Mouse (Mus musculus) heart, postnatal 10 days (tissue): Measurements from ENCODE around the gene Zfhx3. TPM values are rescaled to one million over a fixed set of nuclear protein-coding genes. Genes with fewer than 3 reads are reported as not detected.
A peak's percentile ranks its signal among the peaks of the same experiment; 100 is the strongest.

Source experiments
- DNase-seq, 2 experiments: peaks; one replicate each; pipeline ENCODE4 v3.0.0; 2021
- intact Hi-C: fragments of 180-260 bp; cut with DNase I; formaldehyde crosslinking; loops from one replicate; pipeline ENCODE4 v1.15.1; 2025
- total RNA-seq, 2 experiments: library from RNA; stranded (reverse); gene quantifications; 2 replicates each; pipeline ENCODE4 v1.2.3; 2021

Gene Zfhx3
- total RNA-seq, 2 experiments from 2014 or later: 10.8 TPM

- intact Hi-C loops: no loop called here
- DNase-seq: no peak
Observed at GRCm38 (mm10) chr8:108582251-108582650, 639.8 kb downstream of the Zfhx3 start.

DNA sequence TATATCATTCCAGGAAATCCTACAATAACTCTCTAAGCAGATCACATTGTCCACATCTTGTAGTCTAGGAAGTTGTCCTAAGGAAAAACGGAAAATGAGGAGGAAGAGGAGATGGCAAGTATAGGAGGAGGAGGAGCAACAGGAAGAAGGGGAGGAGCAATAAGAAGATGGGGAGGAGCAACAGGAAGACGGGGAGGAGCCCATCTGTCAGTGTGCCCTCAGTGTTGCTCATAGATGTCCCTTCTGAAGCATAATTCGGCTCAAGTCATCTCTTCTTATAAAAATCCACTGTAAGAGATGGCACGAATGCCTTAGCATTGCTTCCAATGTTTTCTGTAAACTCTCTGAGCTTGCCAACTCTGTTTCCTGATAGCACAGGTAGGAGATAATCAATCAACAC is 640.8 kb downstream of the Zfhx3 start:
- no peak for DNase-seq
- intact Hi-C loops: no loop called here

- DNase-seq: peak; percentile 28 to 32
- intact Hi-C loops: no loop called here
Observed at GRCm38 (mm10) chr8:108583867-108584661, 641.6 kb downstream of the Zfhx3 start.

GRCm38 (mm10) chr8:108584662-108584978 is 642.2 kb downstream of the Zfhx3 start:
- intact Hi-C loops: no loop called here
- no peak for DNase-seq

DNA sequence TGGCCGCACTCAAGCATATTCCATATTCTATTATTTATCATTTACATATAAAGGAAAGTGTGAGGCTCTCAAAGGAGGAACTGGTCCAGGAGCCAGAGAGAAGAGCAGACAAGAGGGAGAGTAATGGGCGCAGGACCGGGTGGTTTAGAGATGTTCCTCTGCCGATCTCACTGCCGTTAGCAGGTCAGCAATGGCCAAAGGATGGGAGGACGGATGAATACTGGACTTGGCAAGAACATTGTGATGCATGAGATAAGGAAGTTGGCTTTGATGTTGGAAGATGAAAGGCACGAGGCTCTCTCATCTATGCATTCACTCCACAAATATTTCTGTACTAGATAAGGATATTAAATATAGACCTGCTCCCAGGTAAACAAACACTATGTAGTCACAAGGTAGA is 648.6 kb downstream of the Zfhx3 start:
- intact Hi-C loops: no loop called here
- DNase-seq: no peak

GRCm38 (mm10) chr8:108592028-108592724 is 649.7 kb downstream of the Zfhx3 start:
- intact Hi-C loops: no loop called here

DNA sequence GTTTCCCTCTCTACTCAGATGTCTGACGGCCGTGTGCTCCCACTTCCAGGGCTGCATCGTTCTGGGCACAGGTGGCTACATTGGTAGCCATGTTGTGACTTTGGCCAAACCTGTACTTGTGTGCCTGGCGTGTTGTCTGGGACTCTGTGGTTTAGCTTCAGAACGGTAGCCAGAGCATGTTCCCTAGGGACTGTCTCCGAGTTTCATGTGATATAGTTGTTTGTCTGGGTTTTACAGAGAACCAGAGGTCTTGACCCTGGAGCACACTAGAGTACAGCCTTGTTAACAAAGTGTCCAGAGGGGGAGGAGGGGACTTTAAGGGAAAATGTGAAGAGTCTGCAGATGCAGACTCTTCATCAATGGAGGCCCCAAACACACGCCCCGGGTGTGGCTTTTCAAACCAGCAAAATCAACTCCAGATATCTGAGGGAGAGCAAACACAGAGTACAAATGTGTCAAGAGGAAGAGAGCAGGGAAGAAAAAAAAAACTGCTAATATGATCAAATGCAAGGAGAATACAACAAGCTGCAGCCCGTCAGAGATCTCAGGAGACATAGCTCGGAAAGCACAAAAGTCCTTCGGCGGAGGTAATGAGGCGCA is 650.6 kb downstream of the Zfhx3 start:
- DNase-seq: peak in 1 of 2 experiments; percentile 21
- intact Hi-C loops: no loop called here

More at GRCm38 (mm10) chr8:108592028-108592724, 649.7 kb downstream of the Zfhx3 start:
- DNase-seq: no peak

GRCm38 (mm10) chr8:108593891-108594290 is 651.4 kb downstream of the Zfhx3 start:
- DNase-seq: peak in 1 of 2 experiments; percentile 34
- intact Hi-C loops: no loop called here

GRCm38 (mm10) chr8:108594361-108595060 is 652.1 kb downstream of the Zfhx3 start:
- intact Hi-C loops: loop anchor here (5.0 kb wide), 1 partner anchor 53 kb away; no protein-coding TSS in a partner anchor

GRCm38 (mm10) chr8:108595061-108595419 is 652.6 kb downstream of the Zfhx3 start:
- intact Hi-C loops: loop anchor here (5.0 kb wide), 1 partner anchor 52 kb away; no protein-coding TSS in a partner anchor
- DNase-seq: no peak

More at GRCm38 (mm10) chr8:108594361-108595060, 652.1 kb downstream of the Zfhx3 start:
- no peak for DNase-seq

DNA sequence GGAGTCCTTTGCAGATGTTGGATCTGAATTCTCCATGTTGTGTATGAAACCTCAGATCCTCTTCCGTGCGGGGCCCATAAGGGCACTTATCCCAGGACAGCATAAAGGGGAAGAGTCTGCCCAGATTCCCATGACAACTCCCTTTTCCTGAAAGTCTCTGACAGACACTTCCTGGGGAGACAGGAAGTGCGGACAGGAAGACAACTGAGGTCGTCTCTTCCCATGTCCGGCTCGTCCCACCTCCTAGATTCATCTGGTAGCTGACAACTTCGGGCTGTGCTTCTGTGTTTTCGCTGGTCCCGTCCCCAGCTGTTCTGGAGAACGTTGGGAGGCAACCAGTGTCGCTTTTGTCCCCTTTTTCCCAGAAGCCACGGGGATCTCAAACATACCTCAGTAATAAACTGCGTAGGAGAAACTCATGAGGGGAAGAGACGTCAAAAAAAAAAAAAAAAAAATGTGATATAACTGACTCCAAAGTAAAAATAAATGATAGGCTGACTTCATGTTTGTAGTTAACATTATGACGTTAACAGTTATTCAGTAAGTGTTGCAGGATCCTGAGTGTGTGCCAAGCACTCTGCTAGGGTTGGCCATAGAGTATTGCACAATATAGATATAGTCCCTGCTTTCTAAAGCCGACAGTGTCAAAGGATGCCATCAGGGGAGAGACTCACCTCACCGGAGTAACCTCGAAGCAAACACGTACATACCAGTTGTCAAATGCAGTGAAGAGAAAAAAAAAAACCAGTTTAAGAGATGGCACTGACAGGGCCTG is 653.5 kb downstream of the Zfhx3 start:
- DNase-seq: peak; percentile 35 to 37
- intact Hi-C loops: loop anchor here (2.0 to 5.0 kb wide), 2 partner anchors 51 to 101 kb away; no protein-coding TSS in a partner anchor

DNA sequence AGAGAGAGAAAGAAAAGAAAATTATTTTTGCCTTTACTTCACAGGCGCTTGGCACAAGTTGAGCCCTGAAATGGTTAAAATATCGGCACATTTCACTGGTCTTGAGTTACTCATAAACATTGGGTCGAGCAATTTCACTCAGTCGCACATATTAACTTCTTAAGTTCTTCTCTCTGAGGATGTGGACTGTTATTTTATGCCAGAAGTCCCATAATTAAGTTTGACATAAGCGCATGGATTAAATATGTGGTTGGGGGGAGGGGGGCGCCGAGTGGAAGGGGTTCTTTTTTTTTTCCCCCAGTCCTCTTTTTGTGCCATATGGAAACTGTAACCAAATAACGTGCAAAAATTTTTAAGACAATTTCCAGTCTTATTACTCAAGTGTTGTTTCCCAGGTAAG is 656.6 kb downstream of the Zfhx3 start:
- intact Hi-C loops: loop anchor here (5.0 kb wide), 1 partner anchor 48 kb away; no protein-coding TSS in a partner anchor

DNA sequence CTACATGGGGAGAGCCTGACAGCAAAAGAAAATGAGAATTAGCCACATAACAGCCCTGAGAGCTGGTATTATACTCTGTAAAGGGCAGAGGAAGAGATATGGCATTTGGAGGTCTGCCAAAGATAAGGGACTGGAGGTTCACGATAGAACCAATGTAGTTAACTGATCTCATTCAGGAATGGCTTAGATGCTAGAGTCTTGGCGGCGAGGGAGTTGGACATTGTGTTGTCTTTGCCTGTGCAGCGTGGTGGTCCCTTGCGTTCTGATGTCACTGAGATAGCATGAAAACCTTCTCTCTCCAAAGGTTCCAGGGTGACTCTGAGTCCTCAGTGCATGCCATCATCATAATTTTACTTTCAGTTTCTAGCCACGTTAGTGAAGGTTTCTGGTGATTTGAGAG is 657.1 kb downstream of the Zfhx3 start:
- intact Hi-C loops: loop anchor here (5.0 kb wide), 1 partner anchor 48 kb away; no protein-coding TSS in a partner anchor
- no peak for DNase-seq

More for the DNA sequence above, 656.6 kb downstream of the Zfhx3 start:
- no peak for DNase-seq

GRCm38 (mm10) chr8:108608678-108609077 is 666.2 kb downstream of the Zfhx3 start:
- intact Hi-C loops: no loop called here
- DNase-seq: peak in 1 of 2 experiments; percentile 15

DNA sequence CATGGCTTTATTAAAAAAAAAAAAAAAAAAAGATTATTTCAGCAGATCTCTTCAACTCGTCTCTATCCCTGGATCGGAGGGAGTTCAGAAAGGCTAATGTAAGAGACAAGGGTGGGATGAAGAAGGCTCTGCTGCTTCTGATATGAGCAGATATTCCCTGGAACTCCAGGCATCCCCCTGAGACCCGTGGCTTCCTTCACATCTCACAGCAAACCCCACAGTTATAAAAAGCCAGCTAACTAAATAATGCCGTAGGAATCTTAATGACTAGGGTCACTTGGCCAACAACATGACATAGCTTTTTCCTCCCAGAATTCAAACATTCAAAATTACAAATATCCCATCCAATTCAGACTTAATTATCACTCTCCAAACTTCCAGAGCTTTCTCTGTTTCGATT is 666.7 kb downstream of the Zfhx3 start:
- DNase-seq: peak in 1 of 2 experiments; percentile 31
- intact Hi-C loops: no loop called here

GRCm38 (mm10) chr8:108611141-108611674 is 668.8 kb downstream of the Zfhx3 start:
- DNase-seq: no peak
- intact Hi-C loops: loop anchor here (5.0 kb wide), 1 partner anchor 101 kb away; no protein-coding TSS in a partner anchor

GRCm38 (mm10) chr8:108611792-108612413 is 669.5 kb downstream of the Zfhx3 start:
- intact Hi-C loops: loop anchor here (5.0 kb wide), 1 partner anchor 100 kb away; no protein-coding TSS in a partner anchor
- DNase-seq: peak; percentile 27 to 36

DNA sequence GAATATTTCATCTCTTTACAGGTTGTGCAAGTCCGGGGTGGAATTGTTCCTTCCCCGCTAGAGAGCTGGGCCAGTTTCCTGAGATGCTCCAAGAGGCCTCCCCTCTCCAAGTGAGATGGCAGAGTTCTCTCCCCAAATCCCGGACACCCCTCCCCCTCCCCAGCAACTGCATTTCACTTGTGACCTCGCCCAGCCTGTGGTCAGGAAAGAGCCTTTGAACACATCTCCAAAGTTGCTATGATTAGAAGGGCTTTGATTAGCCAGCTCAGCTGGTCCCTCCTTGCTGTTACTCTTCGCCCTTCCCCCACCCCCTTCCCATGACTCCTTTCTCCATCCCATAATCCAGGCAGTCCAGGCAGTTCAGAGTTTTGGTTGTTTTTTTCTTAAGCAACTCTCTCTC is 670.4 kb downstream of the Zfhx3 start:
- intact Hi-C loops: loop anchor here (5.0 kb wide), 1 partner anchor 99 kb away; no protein-coding TSS in a partner anchor

GRCm38 (mm10) chr8:108613280-108613679 is 670.8 kb downstream of the Zfhx3 start:
- no peak for DNase-seq
- intact Hi-C loops: loop anchor here (5.0 kb wide), 1 partner anchor 99 kb away; no protein-coding TSS in a partner anchor

More for the DNA sequence above, 670.4 kb downstream of the Zfhx3 start:
- peak in 1 of 2 experiments; percentile 10 for DNase-seq
